Mouse (Mus musculus) cerebellum, adult 2 months (tissue): ENCODE measurements around the gene Zfp398.

ENCODE experiments used
- CTCF ChIP-seq: fragments of 200-500 bp; IDR thresholded peaks from 2 replicates; pipeline ENCODE4 v1.5.1; 2011; ENCODE audit warnings: low read depth, mild to moderate bottlenecking, control low read depth, low read length, moderate library complexity, borderline replicate concordance; ENCODE audit not compliant: insufficient read depth
- POLR2A ChIP-seq: fragments of 200-500 bp; IDR thresholded peaks from 2 replicates; pipeline ENCODE4 v1.6.1; 2011; ENCODE audit warnings: low read length, control low read depth, borderline replicate concordance; ENCODE audit not compliant: insufficient read depth

- TF ChIP-seq CTCF (no peak), POLR2A (peak; percentile 97)
Observed at GRCm38 (mm10) chr6:47787941-47788736, 47.3 kb upstream of the Zfp398 start.
